Mouse (Mus musculus) spleen, postnatal 4 days (tissue): ENCODE measurements at regions not wholly inside any gene's neighbourhood (a gene's known extent, or its start where the extent isn't known, plus 50 kb on each side); places are given as distances from the start of the nearest gene placed in this dataset.
"Not testable (repeated sequence)": the region's sequence is repeated elsewhere in the genome, so short reads cannot be mapped to it uniquely, and the experiment has no call there.

ENCODE experiments used
- DNase-seq, 2 experiments: peaks; one replicate each; pipeline ENCODE4 v3.0.0; 2022; ENCODE audit warnings: low spot score in 2 of 2

GRCm38 (mm10) chr3:33440905-33441304, 297.9 kb upstream of the Pex5l start:
- no peak for DNase-seq

- DNase-seq = no peak
These were observed 297.5 kb upstream of the Pex5l start for GRCm38 (mm10) chr3:33440500-33440899.

- no peak for DNase-seq
These were observed 273.9 kb upstream of the Pex5l start for GRCm38 (mm10) chr3:33416922-33417321.

GRCm38 (mm10) chr3:33416321-33416720, 273.3 kb upstream of the Pex5l start:
- DNase-seq = no peak

GRCm38 (mm10) chr3:33401904-33402303, 258.9 kb upstream of the Pex5l start:
- DNase-seq = peak in 1 of 2 experiments; percentile 8

- DNase-seq = no peak
These were observed 256.3 kb upstream of the Pex5l start for GRCm38 (mm10) chr3:33399321-33399720.

GRCm38 (mm10) chr3:33398326-33398725, 255.3 kb upstream of the Pex5l start:
- DNase-seq = no peak

- no peak for DNase-seq
These were observed 254.2 kb upstream of the Pex5l start for GRCm38 (mm10) chr3:33397217-33397616.

GRCm38 (mm10) chr3:33392541-33392822, 249.4 kb upstream of the Pex5l start:
- DNase-seq = no peak

- no peak for DNase-seq
These were observed 248.9 kb upstream of the Pex5l start for GRCm38 (mm10) chr3:33391765-33392540.

- DNase-seq = no peak
These were observed 245.1 kb upstream of the Pex5l start for GRCm38 (mm10) chr3:33388171-33388570.

- no peak for DNase-seq
These were observed 240.6 kb upstream of the Pex5l start for GRCm38 (mm10) chr3:33383622-33384021.

- no peak for DNase-seq
These were observed 236.6 kb upstream of the Pex5l start for GRCm38 (mm10) chr3:33379604-33380003.

- DNase-seq = no peak
These were observed 232.1 kb upstream of the Pex5l start for GRCm38 (mm10) chr3:33375161-33375560.

- DNase-seq = no peak
These were observed 229.8 kb upstream of the Pex5l start for GRCm38 (mm10) chr3:33372806-33373205.

- DNase-seq = no peak
These were observed 220.5 kb upstream of the Pex5l start for GRCm38 (mm10) chr3:33363521-33363920.

- DNase-seq = no peak
These were observed 217.0 kb upstream of the Pex5l start for GRCm38 (mm10) chr3:33360030-33360429.

GRCm38 (mm10) chr3:33353860-33354259, 210.8 kb upstream of the Pex5l start:
- DNase-seq = no peak

- no peak for DNase-seq
These were observed 207.9 kb upstream of the Pex5l start for GRCm38 (mm10) chr3:33350986-33351385.

- DNase-seq = no peak
These were observed 191.0 kb upstream of the Pex5l start for GRCm38 (mm10) chr3:33334056-33334455.

GRCm38 (mm10) chr3:33317691-33318090, 174.6 kb upstream of the Pex5l start:
- not testable (repeated sequence) for DNase-seq

GRCm38 (mm10) chr3:33312230-33312825, 169.3 kb upstream of the Pex5l start:
- no peak for DNase-seq

GRCm38 (mm10) chr3:33308212-33308611, 165.2 kb upstream of the Pex5l start:
- DNase-seq = no peak

- DNase-seq = no peak
These were observed 163.1 kb upstream of the Pex5l start for GRCm38 (mm10) chr3:33306169-33306568.
